8 mouse cellular contexts compared by ENCODE assay signal in the genomic region with DNA sequence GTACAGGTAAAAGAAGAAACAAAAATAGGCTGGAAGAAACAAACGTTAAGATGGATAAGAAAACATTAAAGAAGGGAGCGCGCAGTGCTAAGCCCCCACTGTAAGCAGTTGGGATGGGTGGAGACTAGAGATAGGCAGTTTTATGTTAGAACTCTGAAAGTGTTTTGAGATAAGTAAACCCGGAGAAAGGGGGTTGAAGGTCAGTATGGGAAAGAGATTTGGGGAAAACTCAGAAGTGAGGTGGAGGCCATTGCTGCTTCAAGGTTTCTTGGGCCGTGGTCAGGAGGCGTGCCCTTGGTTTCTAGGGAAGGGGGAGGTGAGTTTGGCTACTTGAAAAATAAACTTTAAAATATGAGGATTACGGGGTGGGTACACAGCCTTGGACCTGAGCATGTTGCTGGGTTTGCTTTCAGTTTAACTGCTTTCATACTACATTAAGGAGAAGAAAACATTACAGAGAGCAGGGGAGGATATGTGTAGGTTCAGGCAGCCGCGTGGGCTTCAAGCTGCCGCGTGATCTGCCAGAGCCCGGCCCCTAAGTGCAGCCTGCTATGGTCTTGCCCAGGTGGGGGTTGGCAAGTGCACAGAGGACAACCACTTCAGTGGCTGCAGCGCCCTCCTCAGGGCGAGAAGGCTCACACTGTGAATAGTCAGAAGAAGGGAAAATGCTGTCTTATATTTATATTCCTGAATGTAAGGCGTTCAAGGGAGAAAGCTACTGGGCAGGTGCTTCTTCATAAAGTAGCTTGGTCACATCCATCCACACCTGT. TPM values are rescaled to one million over a fixed set of nuclear protein-coding genes. Genes with fewer than 3 reads are reported as not detected.
DNase-seq lines count a peak whose midpoint lies in the region; ATAC-seq and TF ChIP-seq lines count a peak whose summit lies in the region.
"Had no signal": no experiment of that assay in that cellular context is flagged by ENCODE, and none has a peak within 500 bp of the region (broad histone marks: within the 10 kb centered on the region; RNA-seq: fewer than 3 reads in every experiment).

No protein-coding gene starts in this region.

- peak overlapping the region; percentile 44 for H3K9ac ChIP-seq in liver, adult 2 months (ENCODE audit: low read depth, low read length)
- no peak overlapping the region for H3K9ac ChIP-seq in midbrain, embryonic 11.5 days (ENCODE audit: low read length)

- ATAC-seq in midbrain, embryonic 11.5 days (ENCODE audit: low FRiP score), result no peak
- no peak for ATAC-seq in inflammation-experienced regulatory T-cells, adult 6 months

- H3K36me3 ChIP-seq in liver, adult 2 months (ENCODE audit: control insufficient read depth, insufficient read depth, low read length), result no peaks in the 10 kb centered on the region
- H3K36me3 ChIP-seq in midbrain, embryonic 11.5 days (ENCODE audit: control insufficient read depth, insufficient read depth, low read length), result no peaks in the 10 kb centered on the region

- WGBS in liver, adult 2 months, result 60% methylated on average over 15 of the region's 15 CpGs
- WGBS in midbrain, embryonic 11.5 days, result 76% methylated on average over 15 of the region's 15 CpGs

- TF ChIP-seq CTCF in liver, adult 2 months (IDR thresholded peaks at IDR 0.05; ENCODE audit: low read depth, low read length), result peak; percentile 69

- DNase-seq in layer of hippocampus, adult 18-20 months (ENCODE audit: low spot score in 2 of 2), result peak; percentile 38 to 61
- DNase-seq in layer of hippocampus, adult 9-10 months (ENCODE audit: low spot score), result no peak
- peak; percentile 59 for DNase-seq in brain, adult 2 months (ENCODE audit: low read depth, low spot score)
- DNase-seq in liver, adult 2 months (ENCODE audit: extremely low read depth, low read depth, low spot score), result peak; percentile 30
- peak; percentile 54 for DNase-seq in right cerebral cortex, postnatal 36 days (ENCODE audit: low spot score in 2 of 2)
- DNase-seq in midbrain, embryonic 11.5 days (ENCODE audit: low spot score, missing footprints), result no peak

- peak overlapping the region; percentile 12; the same call in 1 of the 2 replicates for H3K27ac ChIP-seq in liver, adult 2 months (replicated peaks; ENCODE audit: insufficient read depth, low read depth, low read length)
- no peak overlapping the region for H3K27ac ChIP-seq in midbrain, embryonic 11.5 days (ENCODE audit: low read depth, low read length)

- H3K27me3 ChIP-seq in liver, adult 2 months (ENCODE audit: control insufficient read depth, insufficient read depth, low read length), result no peaks in the 10 kb centered on the region
- H3K27me3 ChIP-seq in midbrain, embryonic 11.5 days (ENCODE audit: control insufficient read depth, insufficient read depth, low read length), result no peaks in the 10 kb centered on the region

- H3K4me3 ChIP-seq in liver, adult 2 months (ENCODE audit: insufficient read depth, low read depth, low read length), result peak overlapping the region; percentile 19; the same call in 1 of the 2 replicates
- no peak overlapping the region for H3K4me3 ChIP-seq in midbrain, embryonic 11.5 days (ENCODE audit: low read depth, low read length)

- no peak overlapping the region for H3K4me2 ChIP-seq in midbrain, embryonic 11.5 days

- no peak for TF ChIP-seq POLR2A in liver, adult 2 months (IDR thresholded peaks at IDR 0.05; ENCODE audit: extremely low read depth, insufficient read depth, low read length)

- H3K9me3 ChIP-seq in midbrain, embryonic 11.5 days (ENCODE audit: control insufficient read depth, low read length), result no peaks in the 10 kb centered on the region

- peaks cover 14% of the 10 kb centered on the region for H3K4me1 ChIP-seq in liver, adult 2 months (ENCODE audit: control insufficient read depth, insufficient read depth, low read length)
- no peaks in the 10 kb centered on the region for H3K4me1 ChIP-seq in midbrain, embryonic 11.5 days (ENCODE audit: control insufficient read depth, insufficient read depth, low read length)

- 0 out of 2 replicates have a peak, but pooled peaks cover 2% of the 10 kb centered on the region for H3K79me2 ChIP-seq in liver, adult 2 months (ENCODE audit: control insufficient read depth, insufficient read depth, low read length)

RNA-seq across cellular contexts. Expression of a gene that starts 3.4 kb away (rescaled TPM):
- not detected for total RNA-seq in layer of hippocampus, adult 18-20 months (2021)
- not detected in 2 replicates for total RNA-seq in liver, adult 2 months (2014; rRNA removed)
- polyA plus RNA-seq in liver, adult 2 months (2012; rRNA removed), result not detected in 2 replicates
- 0.29 TPM in 1 of 2 replicates, not detected in the other for polyA plus RNA-seq in midbrain, embryonic 11.5 days (2014; fragmentation: Nextera tagmentation; extraction: Ambion mirVana)
- 1 to 10 TPM in 2 of 3 experiments, under 1 TPM in 1; 0.79 to 2.9 (median 1.3) TPM for polyA plus RNA-seq in inflammation-experienced regulatory T-cells, adult 6 months (2017; shearing (Covaris generic))
- polyA plus RNA-seq: large intestine, adult 2 months had no signal

RNA-seq across cellular contexts. Expression of a gene that starts 41.7 kb away (rescaled TPM):
- total RNA-seq in layer of hippocampus, adult 18-20 months (2021), result 100 to 1,000 TPM; 241 to 246 TPM
- 46.2 and 47.4 TPM in 2 replicates for total RNA-seq in liver, adult 2 months (2014; rRNA removed)
- polyA plus RNA-seq in liver, adult 2 months (2012; rRNA removed), result 101 and 116 TPM in 2 replicates
- 85.7 and 85.8 TPM in 2 replicates for polyA plus RNA-seq in midbrain, embryonic 11.5 days (2014; fragmentation: Nextera tagmentation; extraction: Ambion mirVana)
- 10 to 100 TPM; 15.0 to 43.1 (median 36.6) TPM for polyA plus RNA-seq in inflammation-experienced regulatory T-cells, adult 6 months (2017; shearing (Covaris generic))

RNA-seq across cellular contexts. Expression of a gene that starts 48.3 kb away (rescaled TPM):
- 10 to 100 TPM; 96.1 to 98.1 TPM for total RNA-seq in layer of hippocampus, adult 18-20 months (2021)
- total RNA-seq in liver, adult 2 months (2014; rRNA removed), result 4.0 and 7.1 TPM in 2 replicates
- polyA plus RNA-seq in liver, adult 2 months (2012; rRNA removed), result 13.6 and 15.5 TPM in 2 replicates
- polyA plus RNA-seq in midbrain, embryonic 11.5 days (2014; fragmentation: Nextera tagmentation; extraction: Ambion mirVana), result 22.1 and 22.2 TPM in 2 replicates
- 10 to 100 TPM; 19.4 to 25.2 (median 20.9) TPM for polyA plus RNA-seq in inflammation-experienced regulatory T-cells, adult 6 months (2017; shearing (Covaris generic))

RNA-seq across cellular contexts. Expression of a gene that starts 54.2 kb away (rescaled TPM):
- 100 to 1,000 TPM; 214 to 215 TPM for total RNA-seq in layer of hippocampus, adult 18-20 months (2021)
- 28.2 and 42.8 TPM in 2 replicates for total RNA-seq in liver, adult 2 months (2014; rRNA removed)
- polyA plus RNA-seq in liver, adult 2 months (2012; rRNA removed), result 59.0 and 71.0 TPM in 2 replicates
- 63.8 and 66.9 TPM in 2 replicates for polyA plus RNA-seq in midbrain, embryonic 11.5 days (2014; fragmentation: Nextera tagmentation; extraction: Ambion mirVana)
- 10 to 100 TPM; 18.0 to 42.4 (median 35.7) TPM for polyA plus RNA-seq in inflammation-experienced regulatory T-cells, adult 6 months (2017; shearing (Covaris generic))

Comparison
In these comparisons a context has a peak if more than half of its experiments do, and no peak if none do; other contexts are left out.
1. DNase-seq: peak in layer of hippocampus, adult 18-20 months (2 of 2), brain, adult 2 months (single experiment), liver, adult 2 months (single experiment) and right cerebral cortex, postnatal 36 days (2 of 2); none in layer of hippocampus, adult 9-10 months (single experiment) and midbrain, embryonic 11.5 days (single experiment).